Mouse (Mus musculus) forebrain, postnatal 0 days (tissue): ENCODE measurements around the gene Jazf1. TPM values are rescaled to one million over a fixed set of nuclear protein-coding genes. Genes with fewer than 3 reads are reported as not detected.

Experiments used
- ATAC-seq: fragments of 200-750 bp; cut with Nextera tagmentation; 2 replicates; pipeline ENCODE4 v1.8.0; 2017; ENCODE audit warnings: mild to moderate bottlenecking, moderate library complexity
- DNase-seq: peaks from one replicate; pipeline ENCODE4 v3.0.0-alpha.2; 2015
- H3K27ac ChIP-seq: fragments of 300-500 bp; sonication (generic); 2 replicates; pipeline ENCODE4 v1.5.1; 2014; ENCODE audit warnings: low read depth, mild to moderate bottlenecking, antibody characterized with exemption, low read length, moderate library complexity, mixed read lengths
- H3K27me3 ChIP-seq: fragments of 300-500 bp; sonication (generic); 2 replicates; pipeline ENCODE4 v1.6.1; 2014; ENCODE audit warnings: mild to moderate bottlenecking, low read length, mixed read lengths; ENCODE audit not compliant: insufficient read depth
- H3K36me3 ChIP-seq: fragments of 300-500 bp; sonication (generic); 2 replicates; pipeline ENCODE4 v1.6.1; 2014; ENCODE audit warnings: mild to moderate bottlenecking, moderate library complexity; ENCODE audit not compliant: insufficient read depth
- H3K4me1 ChIP-seq: fragments of 300-500 bp; sonication (generic); 2 replicates; pipeline ENCODE4 v1.6.1; 2014; ENCODE audit warnings: antibody characterized with exemption; ENCODE audit not compliant: insufficient read depth
- H3K4me2 ChIP-seq: fragments of 300-500 bp; sonication (generic); 2 replicates; pipeline ENCODE4 v1.6.1; 2014; ENCODE audit warnings: low read depth, mild to moderate bottlenecking, moderate library complexity
- H3K4me3 ChIP-seq: fragments of 300-500 bp; sonication (generic); 2 replicates; pipeline ENCODE4 v1.5.1; 2014; ENCODE audit warnings: low read depth, low read length, mixed read lengths
- H3K9ac ChIP-seq: fragments of 300-500 bp; sonication (generic); 2 replicates; pipeline ENCODE4 v1.6.1; 2014; ENCODE audit warnings: mild to moderate bottlenecking
- H3K9me3 ChIP-seq: fragments of 300-500 bp; sonication (generic); 2 replicates; pipeline ENCODE4 v1.6.1; 2016; ENCODE audit warnings: low read length
- CTCF ChIP-seq: sonication (generic); IDR thresholded peaks from 2 replicates; pipeline ENCODE4 v1.5.1; 2016; ENCODE audit warnings: antibody characterized with exemption, control low read depth, low read depth
- WGBS: fragments of 180-500 bp; shearing (Covaris S2); extraction: QIAGEN DNeasy Blood & Tissue Kit; methylation state at CpG from one replicate; pipeline ENCODE4 v1.1.7; 2014; 5-methylcytosine and 5-hydroxymethylcytosine counted together
- polyA plus RNA-seq: library from polyadenylated mRNA; unstranded; fragments of >200 nt; fragmentation: Nextera tagmentation; extraction: Ambion mirVana; gene quantifications from 2 replicates; pipeline ENCODE4 v1.2.1, GENCODE M21; 2015
- total RNA-seq: library from RNA; depleted of rRNA; stranded (reverse); fragments of >200 nt; gene quantifications from 2 replicates; pipeline ENCODE4 v1.2.3, GENCODE M21; 2014

Jazf1 gene
- total and polyA plus RNA-seq, 2 experiments from 2014 or later, result 50.8 to 71.7 TPM

DNA sequence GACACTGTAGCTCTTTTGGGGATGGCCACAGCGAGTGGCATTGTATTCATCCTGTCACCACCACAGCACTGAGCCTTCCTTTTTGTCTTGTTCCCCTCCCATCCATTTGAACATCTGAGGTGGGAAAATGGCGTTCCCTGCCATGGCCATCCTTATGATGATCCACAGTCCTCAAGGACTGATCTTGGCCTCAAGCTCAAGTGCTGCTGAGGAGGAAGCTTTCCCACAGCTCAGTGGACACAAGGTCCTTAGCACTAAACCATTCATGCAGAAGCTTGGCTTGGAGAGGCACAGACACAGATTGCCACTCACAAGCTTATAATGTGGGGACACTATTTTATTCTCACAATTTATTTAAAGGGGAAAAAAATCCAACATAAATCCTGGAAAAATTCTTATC, 58.1 kb downstream of the Jazf1 start:
- peaks cover 12% of the 10 kb centered on the region; the same call in 1 of the 2 replicates for H3K4me1 ChIP-seq
- H3K27me3 ChIP-seq, result no peaks in the 10 kb centered on the region
- no peaks in the 10 kb centered on the region for H3K9me3 ChIP-seq
- no peak overlapping the region for H3K4me2 ChIP-seq
- H3K9ac ChIP-seq, result no peak overlapping the region
- DNase-seq (no peak), ATAC-seq (no peak)
- no peak overlapping the region for H3K4me3 ChIP-seq
- no peak overlapping the region for H3K27ac ChIP-seq
- TF ChIP-seq CTCF, result no peak
- no peaks in the 10 kb centered on the region for H3K36me3 ChIP-seq
- WGBS, result 94% methylated on average over 2 of the region's 2 CpGs

DNA sequence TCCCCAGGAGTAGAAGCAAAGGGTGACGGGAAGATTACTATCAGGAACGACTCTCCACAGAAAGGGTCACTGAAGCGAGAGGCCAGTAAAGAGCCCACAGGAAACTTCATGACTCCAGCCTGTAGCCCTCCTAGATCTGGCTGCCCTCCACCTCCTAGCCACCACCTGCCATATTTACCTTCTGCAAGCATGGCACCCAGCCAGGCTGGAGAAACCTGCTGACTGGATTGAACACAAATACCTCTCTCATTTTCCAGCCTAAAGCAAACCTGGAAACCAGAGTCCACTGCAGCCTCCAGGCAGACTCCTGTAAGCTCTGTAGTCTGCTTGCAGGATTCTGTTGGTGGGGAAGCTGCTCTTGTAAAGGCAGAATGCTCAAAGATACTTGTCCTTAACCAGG, 62.4 kb downstream of the Jazf1 start:
- H3K4me2 ChIP-seq, result no peak overlapping the region
- no peak overlapping the region for H3K27ac ChIP-seq
- WGBS, result 66% methylated on average over 3 of the region's 3 CpGs
- H3K4me1 ChIP-seq, result no peaks in the 10 kb centered on the region
- DNase-seq (no peak), ATAC-seq (no peak)
- H3K9ac ChIP-seq, result no peak overlapping the region
- TF ChIP-seq CTCF, result no peak
- H3K4me3 ChIP-seq, result no peak overlapping the region
- H3K36me3 ChIP-seq, result no peaks in the 10 kb centered on the region
- no peaks in the 10 kb centered on the region for H3K9me3 ChIP-seq
- H3K27me3 ChIP-seq, result no peaks in the 10 kb centered on the region

DNA sequence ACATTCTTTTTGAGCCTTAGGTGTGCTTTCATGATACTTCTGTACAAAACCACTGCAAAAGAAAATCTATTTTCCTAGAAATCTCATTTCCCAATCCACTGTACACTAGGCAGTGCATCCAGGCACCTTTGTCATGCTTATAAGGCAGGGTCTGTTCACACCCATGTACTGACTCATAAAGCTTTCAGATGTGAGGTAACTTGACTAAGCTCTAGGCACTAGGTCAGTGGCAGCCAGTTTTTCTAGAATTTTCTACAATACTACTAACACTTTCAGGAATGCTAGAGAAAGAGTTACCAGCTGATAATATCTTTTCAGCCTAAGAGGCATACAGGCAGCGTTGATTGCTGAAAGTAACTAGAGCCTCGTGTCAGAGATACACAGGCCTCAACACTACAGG, 62.9 kb downstream of the Jazf1 start:
- Histone ChIP-seq H3K9me3 (no peaks in the 10 kb centered on the region), H3K36me3 (no peaks in the 10 kb centered on the region), H3K4me2 (no peak overlapping the region), H3K9ac (no peak overlapping the region), H3K27me3 (no peaks in the 10 kb centered on the region), H3K27ac (no peak overlapping the region), H3K4me3 (no peak overlapping the region), H3K4me1 (no peaks in the 10 kb centered on the region)
- no peak for TF ChIP-seq CTCF
- 87% methylated on average over 2 of the region's 2 CpGs for WGBS
- no peak for DNase-seq
- no peak for ATAC-seq

DNA sequence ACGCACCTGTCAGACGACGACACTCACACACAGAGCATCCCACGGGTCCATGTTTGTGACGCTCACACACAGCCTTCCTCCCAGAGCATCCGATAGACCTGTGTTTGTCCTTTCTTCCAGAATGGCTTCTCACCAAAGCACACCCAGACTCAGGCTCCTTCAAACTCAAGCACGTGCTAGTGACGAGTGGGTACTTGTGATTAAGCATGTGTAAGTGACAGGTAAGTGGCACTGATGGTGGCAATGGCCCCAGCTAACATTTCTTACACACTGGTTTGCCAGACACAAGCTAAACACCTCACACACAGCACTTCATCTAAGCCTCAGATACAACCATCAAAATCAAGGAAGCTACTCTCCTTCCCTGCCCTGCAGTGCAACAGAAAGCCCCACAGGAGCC, 77.6 kb downstream of the Jazf1 start:
- H3K9ac ChIP-seq, result no peak overlapping the region
- no peak overlapping the region for H3K4me2 ChIP-seq
- no peak for TF ChIP-seq CTCF
- H3K9me3 ChIP-seq, result no peaks in the 10 kb centered on the region
- no peak overlapping the region for H3K4me3 ChIP-seq
- WGBS, result 93% methylated on average over 8 of the region's 8 CpGs
- no peaks in the 10 kb centered on the region for H3K27me3 ChIP-seq
- H3K4me1 ChIP-seq, result no peaks in the 10 kb centered on the region
- ATAC-seq (no peak), DNase-seq (no peak)
- H3K27ac ChIP-seq, result no peak overlapping the region
- no peaks in the 10 kb centered on the region for H3K36me3 ChIP-seq

DNA sequence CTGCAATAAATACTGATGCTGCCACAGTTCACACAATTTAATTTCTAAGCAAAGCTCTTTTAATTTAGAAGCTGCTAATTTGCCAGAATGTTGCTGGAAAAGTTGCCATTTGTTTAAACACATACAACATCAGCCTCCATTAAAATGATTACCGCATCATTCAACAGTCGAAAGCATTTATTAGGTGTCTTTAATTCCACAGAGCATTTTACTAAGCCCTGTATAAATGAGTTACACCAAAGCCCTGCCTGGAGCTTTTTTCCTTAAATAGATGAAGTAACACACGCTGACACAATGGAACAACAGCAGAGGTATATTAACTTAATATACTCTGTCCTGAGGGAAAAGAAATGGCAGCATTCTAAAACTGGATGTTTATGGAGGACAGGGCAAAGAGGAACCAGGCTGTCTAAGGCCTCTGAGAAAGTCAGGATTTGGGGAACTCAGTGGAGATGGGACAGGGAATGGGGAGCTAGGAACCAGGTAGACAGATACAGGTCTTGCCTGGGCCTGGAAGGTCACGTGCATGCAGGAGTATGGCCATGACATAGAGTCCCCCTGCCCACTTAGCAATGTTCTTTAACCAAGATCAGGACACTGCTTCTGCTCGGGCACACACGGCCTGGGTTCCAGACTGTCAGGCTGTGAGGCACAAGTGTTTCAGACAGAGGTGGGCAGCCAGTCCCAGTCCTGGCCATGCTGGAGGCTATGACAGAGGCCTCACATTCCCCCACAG, 80.4 kb downstream of the Jazf1 start:
- Histone ChIP-seq H3K4me1 (no peaks in the 10 kb centered on the region), H3K4me2 (no peak overlapping the region), H3K9me3 (no peaks in the 10 kb centered on the region), H3K27me3 (no peaks in the 10 kb centered on the region), H3K4me3 (no peak overlapping the region), H3K9ac (no peak overlapping the region), H3K27ac (no peak overlapping the region), H3K36me3 (no peaks in the 10 kb centered on the region)
- no peak for DNase-seq
- 70% methylated on average over 6 of the region's 6 CpGs for WGBS
- no peak for ATAC-seq
- no peak for TF ChIP-seq CTCF

DNA sequence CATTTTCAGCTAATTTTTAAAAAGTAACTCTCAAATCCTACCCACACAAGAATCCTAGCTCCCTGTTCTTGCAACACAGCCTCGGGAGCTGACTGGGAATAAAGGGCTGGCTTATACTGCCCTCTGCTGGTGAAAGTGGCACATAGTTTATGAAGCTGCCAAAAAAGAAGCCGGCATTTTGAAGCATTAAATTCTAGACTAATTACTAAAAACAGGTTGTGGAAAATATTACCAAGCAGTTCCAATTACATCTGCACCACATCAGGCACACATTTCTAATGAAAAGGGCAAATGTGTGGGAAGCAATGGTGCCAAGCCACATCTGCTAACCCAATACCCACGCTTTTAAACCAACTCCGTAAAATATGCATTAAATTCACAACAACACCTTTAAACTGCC, 81.0 kb downstream of the Jazf1 start:
- ATAC-seq (peak; percentile 38; the same call in 1 of the 2 replicates), DNase-seq (peak; percentile 68)
- Histone ChIP-seq H3K4me2 (no peak overlapping the region), H3K27me3 (no peaks in the 10 kb centered on the region), H3K36me3 (no peaks in the 10 kb centered on the region), H3K9me3 (no peaks in the 10 kb centered on the region), H3K4me3 (no peak overlapping the region), H3K9ac (no peak overlapping the region), H3K4me1 (no peaks in the 10 kb centered on the region), H3K27ac (no peak overlapping the region)
- peak; percentile 75 for TF ChIP-seq CTCF
- WGBS, result 53% methylated on average over 4 of the region's 4 CpGs

DNA sequence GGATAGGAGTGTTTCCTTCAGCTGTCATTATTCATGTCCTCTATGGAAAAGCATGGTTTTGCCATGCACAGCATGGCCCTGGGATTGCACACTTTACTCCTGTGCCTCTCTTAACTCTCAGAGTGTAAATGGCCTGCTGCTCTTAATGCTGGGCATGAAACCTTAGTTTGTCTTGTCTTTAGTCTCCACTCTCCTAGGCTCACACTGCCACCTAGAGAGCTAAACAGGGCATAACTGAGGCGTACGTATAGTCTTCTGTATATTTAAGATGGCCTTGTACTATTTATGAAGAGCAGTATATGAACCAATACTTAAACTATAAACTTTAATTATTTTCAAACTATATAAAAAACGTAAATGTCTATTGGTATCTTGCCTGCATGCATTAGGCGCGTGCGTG, 86.3 kb downstream of the Jazf1 start:
- WGBS, result 91% methylated on average over 6 of the region's 6 CpGs
- DNase-seq, result no peak
- no peak overlapping the region for H3K4me3 ChIP-seq
- no peak for ATAC-seq
- no peak overlapping the region for H3K4me2 ChIP-seq
- H3K9ac ChIP-seq, result no peak overlapping the region
- no peaks in the 10 kb centered on the region for H3K27me3 ChIP-seq
- 0 out of 2 replicates have a peak, but pooled peaks have one; percentile 40 for TF ChIP-seq CTCF
- no peaks in the 10 kb centered on the region for H3K36me3 ChIP-seq
- H3K27ac ChIP-seq, result no peak overlapping the region
- H3K4me1 ChIP-seq, result no peaks in the 10 kb centered on the region
- H3K9me3 ChIP-seq, result no peaks in the 10 kb centered on the region
